Mouse (Mus musculus): ENCODE measurements around the gene AW146154. TPM values are rescaled to one million over a fixed set of nuclear protein-coding genes. Genes with fewer than 3 reads are reported as not detected.
"Not testable (repeated sequence)": the region's sequence is repeated elsewhere in the genome, so short reads cannot be mapped to it uniquely, and the experiment has no call there.

AW146154 gene
- 4.8 and 5.0 TPM in 2 replicates for polyA plus RNA-seq (2015; fragmentation: Nextera tagmentation; extraction: Ambion mirVana)

GRCm38 (mm10) chr7:41499389-41500049, at the start of gene AW146154, which contains the start of gene Gm20449:
Gene AW146154, minus strand, starts transcription at chr7:41499890.
Gene Gm20449, minus strand, starts transcription at chr7:41499417.
- 0% methylated on average over 18 of the region's 18 CpGs for WGBS
- Histone ChIP-seq H3K27ac (peak within 1 kb of the TSS; percentile 66), H3K36me3 (peaks cover 8% of the 10 kb centered on the region; the same call in 1 of the 2 replicates)

DNA sequence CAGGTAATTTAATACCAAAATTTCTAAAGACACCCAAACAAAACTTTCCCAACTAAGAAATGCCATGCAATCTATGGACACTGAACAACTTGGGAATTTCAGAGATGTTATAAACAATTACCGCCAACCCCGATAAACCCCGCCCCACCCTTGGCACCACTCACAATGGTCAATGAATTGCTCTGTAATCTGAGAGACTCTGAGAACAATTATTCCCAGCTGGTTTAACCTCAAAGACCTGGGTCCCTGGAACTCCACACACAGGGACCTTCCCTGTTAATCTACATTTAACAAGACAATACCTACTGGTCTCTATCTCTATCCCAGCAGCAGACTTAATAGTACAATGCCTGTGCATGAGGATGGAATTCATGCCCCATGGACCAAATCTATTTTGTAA, 13.0 kb upstream of the AW146154 start:
- H3K27ac ChIP-seq, result no peak overlapping the region
- 90% methylated on average over 3 of the region's 3 CpGs for WGBS
- no peak for ATAC-seq (ENCODE audit: low FRiP score)

More at GRCm38 (mm10) chr7:41499389-41500049, at the start of gene AW146154, which contains the start of gene Gm20449:
- H3K9me3 ChIP-seq, result 0 out of 2 replicates have a peak, but pooled peaks cover 4% of the 10 kb centered on the region
- no peaks in the 10 kb centered on the region for H3K27me3 ChIP-seq
- no peaks in the 10 kb centered on the region; the same call in 1 of the 2 replicates for H3K4me1 ChIP-seq (replicated peaks)
- peak; percentile 98 for ATAC-seq (ENCODE audit: low FRiP score)
- H3K4me3 ChIP-seq, result peak within 1 kb of the TSS; percentile 59
- peak within 1 kb of the TSS; percentile 74 for H3K4me2 ChIP-seq
- peak within 1 kb of the TSS; percentile 70 for H3K9ac ChIP-seq

GRCm38 (mm10) chr7:41512207-41512606, 12.5 kb upstream of the AW146154 start:
- H3K27ac ChIP-seq, result no peak overlapping the region
- no peak for ATAC-seq (ENCODE audit: low FRiP score)
- H3K9me3 ChIP-seq, result peaks cover 4% of the 10 kb centered on the region; the same call in 1 of the 2 replicates
- H3K4me3 ChIP-seq, result no peak overlapping the region
- 15% methylated on average over 1 of the region's 1 CpGs for WGBS
- H3K4me1 ChIP-seq (replicated peaks), result no peaks in the 10 kb centered on the region
- H3K9ac ChIP-seq, result no peak overlapping the region
- no peaks in the 10 kb centered on the region for H3K36me3 ChIP-seq
- no peaks in the 10 kb centered on the region for H3K27me3 ChIP-seq
- no peak overlapping the region for H3K4me2 ChIP-seq

More for the DNA sequence above, 13.0 kb upstream of the AW146154 start:
- H3K4me3 ChIP-seq, result no peak overlapping the region
- no peaks in the 10 kb centered on the region for H3K4me1 ChIP-seq (replicated peaks)
- H3K36me3 ChIP-seq, result no peaks in the 10 kb centered on the region
- peaks cover 4% of the 10 kb centered on the region for H3K9me3 ChIP-seq
- no peak overlapping the region for H3K4me2 ChIP-seq
- H3K9ac ChIP-seq, result no peak overlapping the region
- H3K27me3 ChIP-seq, result no peaks in the 10 kb centered on the region

DNA sequence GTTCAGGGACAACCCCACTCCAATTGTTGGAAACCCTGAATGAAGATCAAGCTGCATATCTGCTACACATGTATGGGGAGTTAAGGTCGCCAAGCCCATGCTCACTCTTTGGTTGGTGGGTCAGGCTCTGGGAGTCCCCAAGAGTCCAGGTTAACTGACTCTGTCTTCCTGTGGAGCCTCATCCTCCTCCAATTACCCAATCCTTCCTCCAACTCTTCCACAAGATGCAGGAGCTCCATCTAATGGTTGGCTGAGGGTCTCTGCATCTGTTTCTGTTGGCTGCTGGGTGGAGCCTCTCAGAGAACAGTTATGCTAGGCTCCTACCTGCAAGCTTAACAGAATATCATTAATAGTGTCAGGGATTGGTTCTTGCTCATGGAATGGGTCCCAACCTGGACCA, 2.7 kb upstream of the AW146154 start:
- no peak overlapping the region for H3K4me3 ChIP-seq
- H3K9ac ChIP-seq, result no peak overlapping the region
- H3K36me3 ChIP-seq, result no peaks in the 10 kb centered on the region
- H3K4me2 ChIP-seq, result no peak overlapping the region
- H3K27me3 ChIP-seq, result no peaks in the 10 kb centered on the region
- ATAC-seq (ENCODE audit: low FRiP score), result no peak
- WGBS, result 39% methylated on average over 1 of the region's 1 CpGs
- H3K9me3 ChIP-seq, result no peaks in the 10 kb centered on the region
- no peak overlapping the region for H3K27ac ChIP-seq
- H3K4me1 ChIP-seq (replicated peaks), result no peaks in the 10 kb centered on the region; the same call in 1 of the 2 replicates

DNA sequence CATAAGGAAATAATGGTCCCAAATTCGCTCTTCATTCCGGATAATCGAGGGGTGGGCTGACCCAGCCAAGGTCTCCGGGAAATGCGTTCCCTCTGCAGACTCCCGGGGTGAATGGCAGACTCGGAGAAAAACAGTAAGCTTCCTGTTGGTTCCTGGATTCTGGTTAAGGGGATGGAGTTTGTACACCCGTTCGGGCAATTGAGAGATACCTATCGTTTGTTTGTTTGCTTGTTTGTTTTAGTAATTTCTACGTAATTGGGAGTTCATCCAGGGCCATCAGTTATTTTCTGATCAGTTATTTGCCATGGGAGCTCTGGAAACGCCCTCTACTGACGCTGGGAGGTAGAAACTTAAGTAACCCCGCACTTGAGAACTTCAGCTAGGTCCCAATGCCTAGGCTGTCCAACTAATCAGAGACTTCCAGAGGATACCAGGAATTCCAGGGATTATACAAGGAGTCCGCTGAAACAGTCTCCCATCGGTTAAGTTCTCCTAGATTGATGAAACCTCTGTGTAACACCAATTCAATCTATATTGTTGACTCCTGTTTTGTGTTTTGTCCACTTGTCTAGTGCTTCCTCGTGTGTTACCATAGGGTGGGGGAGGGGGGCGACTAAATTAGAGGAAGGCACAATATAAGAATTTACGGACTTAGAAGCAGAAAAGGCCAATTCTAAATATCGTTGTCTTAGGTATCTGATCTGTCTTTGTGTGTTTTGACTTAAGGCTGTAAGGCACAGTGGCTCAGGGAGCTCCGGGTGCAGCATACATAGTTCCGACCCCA, 653 bp upstream of the AW146154 start:
- 21% methylated on average over 22 of the region's 22 CpGs for WGBS
- Histone ChIP-seq H3K27ac (no peak overlapping the region), H3K4me2 (peak overlapping the region; percentile 74), H3K4me3 (peak overlapping the region; percentile 59), H3K4me1 (replicated peaks) (no peaks in the 10 kb centered on the region; the same call in 1 of the 2 replicates), H3K9ac (peak overlapping the region; percentile 70), H3K27me3 (no peaks in the 10 kb centered on the region), H3K36me3 (no peaks in the 10 kb centered on the region), H3K9me3 (no peaks in the 10 kb centered on the region)
- peak; percentile 21 for ATAC-seq (ENCODE audit: low FRiP score)

GRCm38 (mm10) chr7:41499018-41499388, 687 bp downstream of the AW146154 start:
- not testable (repeated sequence) for H3K4me1 ChIP-seq (replicated peaks); H3K27me3 ChIP-seq; H3K9me3 ChIP-seq; ATAC-seq (ENCODE audit: low FRiP score)
- Histone ChIP-seq H3K27ac (peak overlapping the region; percentile 66; the same call in 1 of the 2 replicates), H3K4me2 (peak overlapping the region; percentile 74), H3K4me3 (peak overlapping the region; percentile 59), H3K36me3 (peaks cover 12% of the 10 kb centered on the region; the same call in 1 of the 2 replicates), H3K9ac (peak overlapping the region; percentile 70)
- WGBS, result under 1% methylated on average over 6 of the region's 6 CpGs

DNA sequence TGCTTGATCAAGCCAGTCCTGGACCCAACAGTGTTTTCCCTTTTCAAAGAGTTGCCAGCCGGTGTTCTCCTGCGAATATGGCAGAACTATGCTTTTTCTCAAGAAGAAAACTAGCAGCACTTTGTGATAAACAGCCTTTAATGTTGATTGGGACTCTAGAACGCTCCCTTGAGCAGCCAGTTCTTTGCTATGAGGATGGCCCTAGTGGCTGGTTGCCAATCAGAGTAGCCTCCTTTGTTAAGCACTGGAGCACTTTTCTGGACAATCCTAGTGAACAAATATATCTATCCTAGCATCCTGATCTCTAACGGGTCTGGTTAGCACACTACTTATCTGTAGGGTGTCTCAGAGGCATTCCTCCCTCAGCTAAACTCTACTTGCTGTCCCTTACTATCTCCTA, 1.2 kb downstream of the AW146154 start:
- ATAC-seq (ENCODE audit: low FRiP score); H3K4me1 ChIP-seq (replicated peaks); H3K27ac ChIP-seq; H3K9me3 ChIP-seq; H3K27me3 ChIP-seq: not testable (repeated sequence)
- 79% methylated on average over 4 of the region's 4 CpGs for WGBS
- peaks cover 12% of the 10 kb centered on the region; the same call in 1 of the 2 replicates for H3K36me3 ChIP-seq
- peak overlapping the region; percentile 70; the same call in 1 of the 2 replicates for H3K9ac ChIP-seq
- H3K4me2 ChIP-seq, result peak overlapping the region; percentile 74
- peak overlapping the region; percentile 59 for H3K4me3 ChIP-seq

- Histone ChIP-seq H3K27ac (no peak overlapping the region), H3K9me3 (peaks cover 10% of the 10 kb centered on the region), H3K27me3 (no peaks in the 10 kb centered on the region), H3K36me3 (peaks cover 12% of the 10 kb centered on the region; the same call in 1 of the 2 replicates), H3K9ac (no peak overlapping the region), H3K4me3 (no peak overlapping the region), H3K4me1 (replicated peaks) (no peaks in the 10 kb centered on the region; the same call in 1 of the 2 replicates), H3K4me2 (no peak overlapping the region)
- ATAC-seq (ENCODE audit: low FRiP score), result no peak
- WGBS, result 96% methylated on average over 2 of the region's 2 CpGs
Observed at GRCm38 (mm10) chr7:41497871-41498270, 1.8 kb downstream of the AW146154 start.

DNA sequence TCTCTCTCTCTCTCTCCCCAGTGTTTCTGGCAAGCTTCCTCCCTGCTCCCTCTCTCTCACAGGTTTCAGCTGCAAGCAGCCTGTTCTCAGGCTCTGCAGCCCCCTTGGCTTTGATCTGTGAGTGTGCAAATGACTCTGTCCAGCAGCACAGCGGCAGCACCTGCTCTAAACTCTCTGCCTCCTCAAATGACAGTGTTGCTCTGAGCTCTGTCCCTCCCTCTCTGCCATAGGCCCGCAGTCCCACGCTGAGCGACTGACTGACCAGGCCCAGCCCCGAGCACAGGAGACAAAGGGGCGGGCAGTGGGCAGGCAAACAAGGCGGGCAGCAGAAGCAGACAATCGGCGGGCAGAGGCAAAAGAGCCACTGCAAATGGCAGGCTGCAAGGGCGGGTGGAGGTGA, 47.8 kb downstream of the AW146154 start:
- no peaks in the 10 kb centered on the region for H3K4me1 ChIP-seq (replicated peaks)
- H3K36me3 ChIP-seq, result no peaks in the 10 kb centered on the region
- H3K4me2 ChIP-seq, result peak overlapping the region; percentile 32; the same call in 1 of the 2 replicates
- peak; percentile 28; the same call in 1 of the 2 replicates for ATAC-seq (ENCODE audit: low FRiP score)
- H3K27ac ChIP-seq, result no peak overlapping the region
- peak overlapping the region; percentile 11; the same call in 1 of the 2 replicates for H3K4me3 ChIP-seq
- 0 out of 2 replicates have a peak, but pooled peaks cover 3% of the 10 kb centered on the region for H3K9me3 ChIP-seq
- H3K27me3 ChIP-seq, result no peaks in the 10 kb centered on the region
- WGBS, result 13% methylated on average over 10 of the region's 10 CpGs
- no peak overlapping the region for H3K9ac ChIP-seq

- not testable (repeated sequence) for H3K4me2 ChIP-seq; H3K9ac ChIP-seq; H3K27me3 ChIP-seq; H3K36me3 ChIP-seq; H3K27ac ChIP-seq; H3K9me3 ChIP-seq; ATAC-seq (ENCODE audit: low FRiP score); H3K4me1 ChIP-seq (replicated peaks); H3K4me3 ChIP-seq
- 86% methylated on average over 1 of the region's 1 CpGs for WGBS
Observed at GRCm38 (mm10) chr7:41448596-41448995, 51.1 kb downstream of the AW146154 start, which contains the start of gene Vmn2r57. Gene Vmn2r57, minus strand, starts transcription at chr7:41448696.

All from hindbrain, embryonic 13.5 days (tissue).